Mouse (Mus musculus) megakaryocyte, adult 5-6 weeks (primary cell): ENCODE measurements around the gene Scn2b. TPM values are rescaled to one million over a fixed set of nuclear protein-coding genes. Genes with fewer than 3 reads are reported as not detected.

Experiments
- ATAC-seq: 2 replicates; pipeline ENCODE4 v1.8.0; 2016; ENCODE audit warnings: mild to moderate bottlenecking, inconsistent platforms; ENCODE audit not compliant: poor library complexity, severe bottlenecking
- total RNA-seq, 2 experiments: library from RNA; stranded (forward) in 1 of 2; stranded (reverse) in 1 of 2; fragments of 153-499, 151-499 nt in 1 of 2; fragments of 221-1000, 200-1000 nt in 1 of 2; gene quantifications; 2 replicates each; pipeline versions ENCODE4 v1.2.3 to v1.2.4; 2015 to 2017

The Scn2b gene
- total RNA-seq, 2 experiments from 2014 or later, result 0.42 to 0.95 TPM

DNA sequence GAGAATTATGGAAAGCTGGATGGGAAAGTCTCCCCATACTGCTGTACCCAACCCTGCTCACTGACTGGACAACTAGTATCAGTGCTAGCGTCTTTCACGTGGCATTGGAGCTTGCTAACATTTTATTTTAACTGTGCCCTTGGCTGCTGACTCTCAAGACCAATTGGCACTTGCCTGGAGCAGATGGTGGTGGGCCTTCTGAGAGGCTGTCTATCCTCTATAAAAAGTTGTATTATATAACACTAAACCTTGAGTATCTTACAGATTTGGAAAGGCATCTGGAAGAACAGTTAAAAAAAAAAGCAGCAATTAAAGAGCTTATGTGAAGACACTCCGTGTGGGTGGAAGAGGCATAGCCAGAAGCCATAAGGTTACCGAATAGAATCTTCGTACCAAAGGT is 52.6 kb downstream of the Scn2b start:
- no peak for ATAC-seq

DNA sequence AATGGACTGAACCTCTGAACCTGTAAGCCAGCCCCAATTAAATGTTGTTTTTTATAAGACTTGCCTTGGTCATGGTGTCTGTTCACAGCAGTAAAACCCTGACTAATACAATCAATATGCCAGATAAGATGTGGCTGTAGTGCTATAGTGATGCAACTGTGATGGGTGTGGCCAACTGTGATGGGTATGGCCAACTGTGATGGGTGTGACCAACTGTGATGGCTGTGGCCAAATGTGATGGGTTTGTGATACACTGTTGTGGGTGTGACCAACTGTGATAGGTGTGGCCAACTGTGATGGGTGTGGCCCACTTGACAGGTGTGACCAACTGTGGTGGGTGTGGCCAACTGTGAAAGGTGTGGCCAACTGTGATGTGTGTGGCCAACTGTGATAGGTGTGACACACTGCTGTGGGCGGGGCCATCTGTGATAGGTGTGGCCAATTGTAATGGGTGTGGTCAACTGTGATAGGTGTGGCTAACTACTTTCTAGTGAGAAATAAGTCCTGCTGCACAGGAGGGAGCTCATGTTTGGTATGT is 53.6 kb downstream of the Scn2b start:
- ATAC-seq, result no peak

DNA sequence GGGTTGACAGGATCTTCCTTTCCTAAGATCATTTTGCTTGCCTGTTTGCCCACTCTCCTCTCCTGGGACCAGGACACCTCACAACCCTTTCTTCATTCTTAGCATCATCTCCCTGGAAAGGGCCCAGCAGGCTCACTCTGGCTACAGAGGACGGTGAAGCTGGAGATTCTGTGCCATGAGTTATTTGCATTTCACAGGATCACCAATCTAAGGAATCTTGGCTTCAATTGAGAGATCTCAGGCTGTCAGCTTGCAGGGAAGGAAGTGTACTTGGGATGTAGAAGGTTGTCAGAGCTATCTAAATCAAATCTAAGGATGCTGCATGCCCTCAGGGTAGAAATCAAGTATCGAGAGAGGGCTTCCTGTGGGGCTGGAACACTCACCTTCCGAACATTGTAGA is 55.9 kb downstream of the Scn2b start:
- no peak for ATAC-seq

DNA sequence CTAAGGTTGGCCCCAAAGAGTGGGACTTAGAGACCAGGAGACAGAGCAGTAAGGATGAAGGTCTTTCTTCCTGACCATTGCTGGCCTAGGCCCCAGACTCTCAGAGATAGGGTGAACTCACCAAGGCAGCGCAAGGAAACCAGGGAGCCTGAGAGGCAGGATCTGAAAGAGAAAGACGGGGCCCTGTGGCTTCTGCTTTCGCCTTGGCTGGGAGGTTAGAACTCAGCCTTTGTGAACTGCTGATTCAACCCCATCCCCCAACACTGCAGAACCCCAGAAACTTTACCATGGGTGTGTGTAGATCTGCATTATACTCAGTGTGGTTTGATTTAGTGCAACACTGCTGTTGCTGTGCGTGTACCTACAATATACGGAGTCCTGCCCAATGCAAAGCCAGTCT is 61.7 kb downstream of the Scn2b start:
- ATAC-seq, result peak; percentile 69; the same call in 1 of the 2 replicates

Other genes starting within 250 kb of the Scn2b start
- 32.8 and 44.7 TPM in 2 replicates for gene Kmt2a, start 236.5 kb upstream of the Scn2b start, total RNA-seq (2015)
- gene Kmt2a, start 236.5 kb upstream of the Scn2b start, total RNA-seq (2017), result 5.5 and 15.9 TPM in 2 replicates
- 490 and 523 TPM in 2 replicates for gene Atp5l, start 197.0 kb upstream of the Scn2b start, total RNA-seq (2015)
- 117 and 122 TPM in 2 replicates for gene Atp5l, start 197.0 kb upstream of the Scn2b start, total RNA-seq (2017)
- 43.0 and 53.3 TPM in 2 replicates for gene Ube4a, start 152.2 kb upstream of the Scn2b start, total RNA-seq (2015)
- gene Ube4a, start 152.2 kb upstream of the Scn2b start, total RNA-seq (2017), result 30.3 and 33.3 TPM in 2 replicates
- 6.2 and 11.0 TPM in 2 replicates for gene Cd3g, start 137.4 kb upstream of the Scn2b start, total RNA-seq (2015)
- 14.8 and 17.2 TPM in 2 replicates for gene Cd3g, start 137.4 kb upstream of the Scn2b start, total RNA-seq (2017)
- 2.3 and 6.8 TPM in 2 replicates for gene Cd3d, start 136.0 kb upstream of the Scn2b start, total RNA-seq (2015)
- gene Cd3d, start 136.0 kb upstream of the Scn2b start, total RNA-seq (2017), result 2.1 and 6.3 TPM in 2 replicates
- gene Cd3e, start 108.2 kb upstream of the Scn2b start, total RNA-seq (2015), result 3.5 and 5.8 TPM in 2 replicates
- 0.73 and 4.1 TPM in 2 replicates for gene Cd3e, start 108.2 kb upstream of the Scn2b start, total RNA-seq (2017)
- not detected in 2 replicates for gene Mpzl2, start 78.0 kb upstream of the Scn2b start, total RNA-seq (2015)
- 0.04 TPM in 1 of 2 replicates, not detected in the other for gene Mpzl2, start 78.0 kb upstream of the Scn2b start, total RNA-seq (2017)
- 2.0 and 2.5 TPM in 2 replicates for gene Mpzl3, start 62.6 kb upstream of the Scn2b start, total RNA-seq (2015)
- 2.9 and 3.8 TPM in 2 replicates for gene Mpzl3, start 62.6 kb upstream of the Scn2b start, total RNA-seq (2017)
- 11.7 and 13.9 TPM in 2 replicates for gene Jaml, start 38.6 kb upstream of the Scn2b start, total RNA-seq (2015)
- 25.1 and 27.0 TPM in 2 replicates for gene Jaml, start 38.6 kb upstream of the Scn2b start, total RNA-seq (2017)
- not detected in 2 replicates for gene Scn4b, start 20.6 kb downstream of the Scn2b start, total RNA-seq (2015)
- 0.04 TPM in 1 of 2 replicates, not detected in the other for gene Scn4b, start 20.6 kb downstream of the Scn2b start, total RNA-seq (2017)
- not detected in 2 replicates for gene BC049352, start 64.2 kb downstream of the Scn2b start, total RNA-seq (2015)
- gene BC049352, start 64.2 kb downstream of the Scn2b start, total RNA-seq (2017), result not detected in 2 replicates
- gene Tmprss4, start 86.3 kb downstream of the Scn2b start, total RNA-seq (2015), result 0.34 TPM in 1 of 2 replicates, not detected in the other
- gene Tmprss4, start 86.3 kb downstream of the Scn2b start, total RNA-seq (2017), result 0.07 TPM in 1 of 2 replicates, not detected in the other
- 33.9 and 37.2 TPM in 2 replicates for gene Il10ra, start 151.4 kb downstream of the Scn2b start, total RNA-seq (2015)
- gene Il10ra, start 151.4 kb downstream of the Scn2b start, total RNA-seq (2017), result 68.7 and 77.1 TPM in 2 replicates
- not detected in 2 replicates for gene Tmprss13, start 201.3 kb downstream of the Scn2b start, total RNA-seq (2015)
- 0.15 TPM in 1 of 2 replicates, not detected in the other for gene Tmprss13, start 201.3 kb downstream of the Scn2b start, total RNA-seq (2017)